Mouse (Mus musculus): ENCODE measurements around the gene Gse1.
"Not testable (repeated sequence)": the region's sequence is repeated elsewhere in the genome, so short reads cannot be mapped to it uniquely, and the experiment has no call there.

Gse1 gene

GRCm38 (mm10) chr8:120327131-120327554 lies 98.9 kb downstream of the Gse1 start:
- DNase-seq, result peak; percentile 67 to 74

GRCm38 (mm10) chr8:120328361-120329022 lies 100.2 kb downstream of the Gse1 start:
- DNase-seq, result no peak

GRCm38 (mm10) chr8:120329030-120329748 lies 100.9 kb downstream of the Gse1 start:
- DNase-seq, result no peak

GRCm38 (mm10) chr8:120331027-120331426 lies 102.8 kb downstream of the Gse1 start:
- DNase-seq, result no peak

- DNase-seq, result peak; percentile 55 to 67
Measured at GRCm38 (mm10) chr8:120332379-120333229, 104.3 kb downstream of the Gse1 start.

GRCm38 (mm10) chr8:120333681-120334080 lies 105.4 kb downstream of the Gse1 start:
- DNase-seq, result no peak

- DNase-seq, result not testable (repeated sequence)
Measured at GRCm38 (mm10) chr8:120334261-120334660, 106.0 kb downstream of the Gse1 start.

GRCm38 (mm10) chr8:120334878-120335261 lies 106.6 kb downstream of the Gse1 start:
- peak; percentile 66 to 72 for DNase-seq

- DNase-seq, result peak; percentile 31 to 63
Measured at GRCm38 (mm10) chr8:120335262-120336086, 107.2 kb downstream of the Gse1 start.

GRCm38 (mm10) chr8:120336087-120336380 lies 107.8 kb downstream of the Gse1 start:
- peak; percentile 43 to 48 for DNase-seq

- no peak for DNase-seq
Measured at GRCm38 (mm10) chr8:120336909-120337555, 108.8 kb downstream of the Gse1 start.

- DNase-seq, result no peak
Measured at GRCm38 (mm10) chr8:120337627-120338026, 109.4 kb downstream of the Gse1 start.

GRCm38 (mm10) chr8:120338678-120339077 lies 110.4 kb downstream of the Gse1 start:
- no peak for DNase-seq

- DNase-seq, result peak; percentile 66 to 77
Measured at GRCm38 (mm10) chr8:120339743-120340142, 111.5 kb downstream of the Gse1 start.

GRCm38 (mm10) chr8:120341124-120341523 lies 112.9 kb downstream of the Gse1 start:
- DNase-seq, result no peak

- DNase-seq, result peak; percentile 38 to 53
Measured at GRCm38 (mm10) chr8:120342847-120343548, 114.7 kb downstream of the Gse1 start.

GRCm38 (mm10) chr8:120343582-120343981 lies 115.3 kb downstream of the Gse1 start:
- no peak for DNase-seq

GRCm38 (mm10) chr8:120344166-120344565 lies 115.9 kb downstream of the Gse1 start:
- DNase-seq, result no peak

GRCm38 (mm10) chr8:120344583-120344982 lies 116.3 kb downstream of the Gse1 start:
- no peak for DNase-seq

GRCm38 (mm10) chr8:120347734-120348341 lies 119.6 kb downstream of the Gse1 start:
- no peak for DNase-seq

GRCm38 (mm10) chr8:120348922-120349321 lies 120.7 kb downstream of the Gse1 start:
- peak in 1 of 2 experiments; percentile 50 for DNase-seq

Measured in kidney, postnatal 4 days (tissue).